Mouse (Mus musculus) lung, adult 2 months (tissue): ENCODE data around the gene Yipf3. TPM values are rescaled to one million over a fixed set of nuclear protein-coding genes. Genes with fewer than 3 reads are reported as not detected.

ENCODE experiments used
- DNase-seq: peaks from one replicate; pipeline ENCODE4 v3.0.0; 2022
- H3K4me1 ChIP-seq: fragments of 200-500 bp; 2 replicates; pipeline ENCODE4 v1.6.1; 2011; ENCODE audit warnings: low read length; ENCODE audit not compliant: control insufficient read depth, insufficient read depth
- H3K4me3 ChIP-seq: fragments of 200-500 bp; replicated peaks from 2 replicates; pipeline ENCODE3; 2011; ENCODE audit warnings: low read depth, mild to moderate bottlenecking, control low read depth, low read length; ENCODE audit errors: extremely low read depth
- CTCF ChIP-seq: fragments of 200-500 bp; IDR thresholded peaks from 2 replicates; pipeline ENCODE4 v1.5.1; 2011; ENCODE audit warnings: mild to moderate bottlenecking, low read length, control low read depth; ENCODE audit not compliant: insufficient read depth
- POLR2A ChIP-seq: fragments of 200-500 bp; IDR thresholded peaks from 2 replicates; pipeline ENCODE4 v1.6.1; 2011; ENCODE audit warnings: low read depth, mild to moderate bottlenecking, control low read depth, low read length, borderline replicate concordance; ENCODE audit errors: extremely low read depth
- WGBS: fragments of 180-500 bp; shearing (Covaris S2); methylation state at CpG from one replicate; pipeline ENCODE4 v1.1.7; 2018; 5-methylcytosine and 5-hydroxymethylcytosine counted together
- polyA plus RNA-seq: library from polyadenylated mRNA; depleted of rRNA; stranded (reverse); fragments of >200 nt; gene quantifications from 2 replicates; pipeline ENCODE4 v1.2.3, GENCODE M21; 2012; rRNA removed

The Yipf3 gene
- polyA plus RNA-seq, 1 experiment: 208 TPM

- WGBS: 1% methylated on average over 76 of the region's 86 CpGs
- no peak for DNase-seq
These were observed 49.7 kb downstream of the Yipf3 start, which contains the start of gene Dlk2 for GRCm38 (mm10) chr17:46297364-46298219. Gene Dlk2, plus strand, starts transcription at chr17:46297421.

GRCm38 (mm10) chr17:46298220-46298913 is 50.5 kb downstream of the Yipf3 start:
- TF ChIP-seq CTCF: peak; percentile 85
- TF ChIP-seq POLR2A: no peak
- DNase-seq: peak; percentile 88
- Histone ChIP-seq H3K4me1 (peaks cover 5% of the 10 kb centered on the region; the same call in 1 of the 2 replicates), H3K4me3 (peak overlapping the region; percentile 19)
- 1% methylated on average over 47 of the region's 48 CpGs for WGBS

More at GRCm38 (mm10) chr17:46297364-46298219, 49.7 kb downstream of the Yipf3 start, which contains the start of gene Dlk2:
- no peak for TF ChIP-seq POLR2A
- H3K4me3 ChIP-seq: peak within 1 kb of the TSS; percentile 46
- H3K4me1 ChIP-seq: peaks cover 5% of the 10 kb centered on the region; the same call in 1 of the 2 replicates

- Histone ChIP-seq H3K4me1 (peaks cover 5% of the 10 kb centered on the region; the same call in 1 of the 2 replicates), H3K4me3 (no peak overlapping the region)
- WGBS: 71% methylated on average over 12 of the region's 12 CpGs
- TF ChIP-seq CTCF: no peak
- TF ChIP-seq POLR2A: no peak
- DNase-seq: no peak
These were observed 54.0 kb downstream of the Yipf3 start for GRCm38 (mm10) chr17:46301892-46302291.

Other genes starting within 250 kb of the Yipf3 start
- gene Vegfa, start 215.7 kb upstream of the Yipf3 start, polyA plus RNA-seq: 1,228 and 1,453 TPM in 2 replicates
- gene Mrps18a, start 137.1 kb upstream of the Yipf3 start, polyA plus RNA-seq: 41.3 and 44.9 TPM in 2 replicates
- 26.0 and 28.1 TPM in 2 replicates for gene Rsph9, start 103.9 kb upstream of the Yipf3 start, polyA plus RNA-seq
- 13.1 and 13.8 TPM in 2 replicates for gene Mad2l1bp, start 94.5 kb upstream of the Yipf3 start, polyA plus RNA-seq
- 134 and 161 TPM in 2 replicates for gene Gtpbp2, start 87.0 kb upstream of the Yipf3 start, polyA plus RNA-seq
- gene Polh, start 45.4 kb upstream of the Yipf3 start, polyA plus RNA-seq: 3.4 and 4.2 TPM in 2 replicates
- gene Xpo5, start 45.3 kb upstream of the Yipf3 start, polyA plus RNA-seq: 15.2 and 19.6 TPM in 2 replicates
- gene Polr1c, start within 50 bp of the Yipf3 start, polyA plus RNA-seq: 35.9 and 39.5 TPM in 2 replicates
- gene Lrrc73, start 5.5 kb downstream of the Yipf3 start, polyA plus RNA-seq: 6.8 TPM in 2 replicates
- 45.2 TPM in 2 replicates for gene Tjap1, start 34.9 kb downstream of the Yipf3 start, polyA plus RNA-seq
- 0.54 and 3.1 TPM in 2 replicates for gene Dlk2, start 49.3 kb downstream of the Yipf3 start, polyA plus RNA-seq
- 13.1 and 15.1 TPM in 2 replicates for gene Abcc10, start 80.3 kb downstream of the Yipf3 start, polyA plus RNA-seq
- gene Zfp318, start 135.7 kb downstream of the Yipf3 start, polyA plus RNA-seq: 11.2 and 12.5 TPM in 2 replicates
- gene Crip3, start 180.8 kb downstream of the Yipf3 start, polyA plus RNA-seq: 3.3 and 6.8 TPM in 2 replicates
- not detected in 2 replicates for gene Slc22a7, start 190.4 kb downstream of the Yipf3 start, polyA plus RNA-seq
- gene Ttbk1, start 239.6 kb downstream of the Yipf3 start, polyA plus RNA-seq: 0.17 and 0.19 TPM in 2 replicates
- 0.78 and 2.0 TPM in 2 replicates for gene Dnph1, start 248.6 kb downstream of the Yipf3 start, polyA plus RNA-seq